Mouse (Mus musculus): ENCODE measurements at regions not wholly inside any gene's neighbourhood (a gene's known extent, or its start where the extent isn't known, plus 50 kb on each side); places are given as distances from the start of the nearest gene placed in this dataset.

- DNase-seq (ENCODE audit: low read depth, low spot score), result no peak
- 89% methylated on average over 2 of the region's 2 CpGs for WGBS
These were observed 182.7 kb upstream of the Sox4 start for GRCm38 (mm10) chr13:29136231-29136630.

- DNase-seq (ENCODE audit: low read depth, low spot score), result no peak
These were observed 174.0 kb upstream of the Sox4 start for GRCm38 (mm10) chr13:29127499-29127898.

DNA sequence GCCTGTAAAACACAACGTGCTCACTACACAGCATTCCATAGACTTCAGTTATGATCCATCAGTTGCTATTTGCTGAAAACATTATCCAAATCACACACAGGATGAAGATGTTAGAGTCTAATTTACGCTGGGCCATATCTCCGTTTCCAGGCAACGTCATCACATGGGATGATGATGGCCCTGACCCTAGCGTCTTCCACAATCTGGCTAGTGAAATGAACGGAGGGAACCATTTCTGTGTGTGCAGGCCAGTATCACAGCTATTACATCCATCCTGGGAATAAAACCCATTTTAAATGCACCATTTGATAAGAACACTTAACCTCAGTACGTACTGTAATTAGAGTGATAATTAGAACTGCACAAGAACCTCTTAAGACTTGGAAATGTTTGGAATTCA, 170.0 kb upstream of the Sox4 start:
- WGBS, result 85% methylated on average over 7 of the region's 7 CpGs

GRCm38 (mm10) chr13:29121121-29121520, 167.6 kb upstream of the Sox4 start:
- 89% methylated on average over 5 of the region's 5 CpGs for WGBS
- no peak for DNase-seq (ENCODE audit: low read depth, low spot score)

More for the DNA sequence above, 170.0 kb upstream of the Sox4 start:
- DNase-seq (ENCODE audit: low read depth, low spot score), result no peak

DNA sequence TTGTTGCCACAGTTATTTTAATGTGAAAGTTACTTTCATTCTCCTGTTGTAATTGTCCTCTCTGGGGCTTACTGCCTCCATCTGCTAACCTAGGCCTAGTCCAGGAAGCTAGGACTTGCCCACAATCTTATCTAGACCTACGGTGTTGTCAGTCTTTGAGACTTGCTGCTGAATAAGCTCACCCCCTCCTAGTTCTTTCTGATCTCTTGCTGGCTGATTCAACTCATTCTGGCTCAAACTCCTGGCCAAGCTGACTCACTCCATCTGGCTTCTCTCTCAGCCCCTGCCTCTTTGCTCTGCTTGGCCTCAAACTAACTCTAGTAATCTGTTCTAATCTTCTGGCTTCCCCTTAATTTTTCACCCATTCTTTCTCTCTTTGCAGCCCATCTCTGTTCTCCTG, 165.8 kb upstream of the Sox4 start:
- whole genome bisulfite sequencing, result 54% methylated on average over 1 of the region's 1 CpGs
- no peak for DNase-seq (ENCODE audit: low read depth, low spot score)

- 94% methylated on average over 3 of the region's 3 CpGs for WGBS
- no peak for DNase-seq (ENCODE audit: low read depth, low spot score)
These were observed 161.5 kb upstream of the Sox4 start for GRCm38 (mm10) chr13:29114998-29115495.

GRCm38 (mm10) chr13:29110127-29110526, 156.6 kb upstream of the Sox4 start:
- DNase-seq (ENCODE audit: low read depth, low spot score), result no peak
- 63% methylated on average over 5 of the region's 5 CpGs for WGBS

GRCm38 (mm10) chr13:29109064-29109856, 155.7 kb upstream of the Sox4 start:
- no peak for DNase-seq (ENCODE audit: low read depth, low spot score)
- WGBS, result 89% methylated on average over 18 of the region's 18 CpGs

DNA sequence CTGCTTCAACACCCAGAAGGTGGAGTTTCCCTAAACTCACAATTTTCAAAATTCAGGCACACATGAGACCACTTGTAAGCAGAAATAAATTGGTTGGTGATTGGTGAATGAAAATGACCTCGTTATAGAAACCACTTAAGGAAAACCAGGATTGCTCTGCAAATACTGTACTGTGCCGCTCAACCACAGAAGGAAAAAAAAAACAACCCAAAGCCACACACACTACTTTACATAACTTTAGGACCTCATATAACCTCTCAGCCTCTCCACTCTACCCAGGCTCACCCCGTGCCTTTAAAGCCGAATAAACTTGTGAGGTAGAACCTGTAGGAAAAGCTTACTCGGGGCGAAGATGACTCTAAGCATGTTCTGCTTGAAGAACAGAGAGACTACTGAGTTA, 154.7 kb upstream of the Sox4 start:
- no peak for DNase-seq (ENCODE audit: low read depth, low spot score)
- WGBS, result 88% methylated on average over 6 of the region's 6 CpGs

DNA sequence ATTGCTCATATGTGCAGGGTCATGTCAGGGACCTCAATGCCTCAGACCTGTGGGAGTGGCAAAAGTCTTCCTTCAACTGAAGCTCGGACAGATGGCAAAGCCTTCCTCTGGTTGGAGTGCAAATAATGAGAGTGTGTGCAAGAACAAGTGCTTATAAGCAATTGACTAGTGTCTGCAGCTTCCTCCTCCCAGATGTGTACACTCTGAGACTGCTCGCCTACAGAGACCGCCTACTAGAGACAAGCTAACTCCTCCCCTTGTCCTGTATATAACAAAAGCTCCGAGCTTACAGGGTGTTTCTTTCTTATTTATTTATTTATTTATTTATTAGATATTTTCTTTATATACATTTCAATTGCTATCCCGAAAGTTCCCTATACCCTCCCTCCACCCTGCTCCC, 138.7 kb upstream of the Sox4 start:
- 56% methylated on average over 5 of the region's 5 CpGs for WGBS
- DNase-seq (ENCODE audit: low read depth, low spot score), result peak; percentile 18

DNA sequence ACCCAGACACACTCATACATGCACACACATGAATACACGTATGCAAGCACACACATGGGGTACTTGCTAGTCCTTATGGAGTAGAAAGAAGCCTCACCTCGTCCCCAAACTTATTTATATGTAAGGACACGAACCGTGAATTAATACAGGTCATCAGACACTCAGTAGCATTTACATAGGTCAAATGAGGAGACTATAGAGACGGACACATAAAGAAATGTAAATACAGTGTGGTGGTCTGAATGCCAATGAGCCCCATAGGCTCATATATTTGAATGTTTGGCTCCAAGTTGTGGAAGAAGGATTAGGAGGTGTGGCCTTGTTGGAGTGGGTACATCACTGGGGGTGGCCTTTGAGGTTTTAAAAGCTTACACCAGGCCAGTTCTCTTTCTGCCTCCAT, 133.3 kb upstream of the Sox4 start:
- 87% methylated on average over 5 of the region's 5 CpGs for WGBS
- DNase-seq (ENCODE audit: low read depth, low spot score), result no peak

DNA sequence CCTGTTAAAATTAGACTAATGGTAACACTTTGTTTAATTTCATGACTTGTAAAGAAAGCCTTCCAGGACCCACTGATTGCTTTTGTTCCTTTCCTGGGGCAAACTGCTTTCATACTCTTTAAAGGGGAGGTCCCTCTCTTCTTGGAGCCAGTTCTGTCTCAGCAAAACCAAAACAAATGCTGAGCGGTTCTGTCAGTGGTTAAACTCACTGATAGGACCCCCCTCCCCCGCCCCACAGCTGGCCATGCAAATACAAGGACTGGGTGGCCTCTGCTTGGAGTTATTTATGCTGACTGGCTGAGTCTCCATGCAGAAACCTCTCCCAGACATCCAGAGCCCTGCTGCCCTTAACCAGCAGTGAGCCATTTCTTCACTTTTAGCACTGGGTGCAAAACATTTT, 127.6 kb upstream of the Sox4 start:
- no peak for DNase-seq (ENCODE audit: low read depth, low spot score)
- WGBS, result 35% methylated on average over 2 of the region's 2 CpGs

DNA sequence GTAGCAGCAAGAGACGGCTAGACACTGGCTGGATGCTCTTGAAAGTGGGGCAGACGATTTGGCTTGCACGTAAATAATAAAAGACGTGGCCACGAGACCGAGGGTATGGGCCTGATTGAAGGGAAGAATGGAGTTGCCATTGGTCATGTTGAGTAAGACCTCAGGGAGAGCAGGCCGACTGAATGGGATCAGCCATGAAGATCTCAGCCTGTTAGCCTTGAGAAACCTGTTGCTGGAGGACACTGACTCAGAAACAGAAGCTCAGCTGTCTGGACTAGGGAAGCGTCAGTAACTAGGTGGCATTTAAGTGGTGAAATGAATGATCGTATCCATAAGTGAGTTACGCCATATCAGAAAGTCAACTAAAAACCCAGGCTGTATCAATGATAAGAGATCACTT, 126.3 kb upstream of the Sox4 start:
- 96% methylated on average over 10 of the region's 10 CpGs for WGBS
- no peak for DNase-seq (ENCODE audit: low read depth, low spot score)

- WGBS, result 89% methylated on average over 2 of the region's 2 CpGs
- no peak for DNase-seq (ENCODE audit: low read depth, low spot score)
These were observed 120.1 kb upstream of the Sox4 start for GRCm38 (mm10) chr13:29073630-29074029.

GRCm38 (mm10) chr13:29063924-29064323, 110.4 kb upstream of the Sox4 start:
- WGBS, result 82% methylated on average over 5 of the region's 5 CpGs
- no peak for DNase-seq (ENCODE audit: low read depth, low spot score)

DNA sequence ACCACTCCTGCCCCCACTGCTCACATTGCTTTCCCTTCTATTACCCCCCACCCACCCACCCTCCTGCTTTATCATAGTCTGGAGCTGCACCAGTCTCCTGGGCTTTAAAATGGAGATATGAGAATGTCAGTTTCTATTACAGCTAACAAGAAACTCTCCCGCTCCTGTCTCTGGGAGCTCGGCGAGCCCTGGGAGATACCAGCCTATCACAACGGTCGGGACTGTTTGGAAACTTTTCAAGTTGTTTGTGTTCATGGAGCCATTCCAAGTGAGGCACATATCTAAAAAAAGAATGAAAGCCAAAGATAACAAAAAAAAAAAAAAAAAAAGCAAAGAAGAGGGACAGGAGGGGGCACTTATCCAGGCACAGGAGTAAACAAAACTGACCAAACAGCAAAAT, 105.2 kb upstream of the Sox4 start:
- 20% methylated on average over 5 of the region's 5 CpGs for WGBS
- DNase-seq (ENCODE audit: low read depth, low spot score), result no peak

DNA sequence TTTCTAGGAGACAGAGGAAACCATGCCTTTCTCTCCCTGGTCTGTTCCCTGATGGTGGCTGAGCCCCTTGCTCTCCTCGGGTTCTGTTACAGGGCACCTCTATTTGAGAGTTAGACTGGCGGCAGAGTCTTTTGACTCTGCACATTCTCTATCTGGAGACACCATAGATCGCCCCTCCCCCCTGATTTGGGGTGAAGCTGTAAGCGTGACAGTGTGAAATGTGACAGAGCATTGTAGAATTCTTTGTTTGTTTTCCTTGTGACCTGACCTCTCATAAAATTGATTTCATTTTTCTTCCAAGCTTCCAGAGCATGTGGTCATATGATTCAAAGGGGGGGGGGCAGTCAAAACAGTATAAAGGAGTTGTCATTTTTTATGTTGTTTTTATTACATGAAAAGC, 96.2 kb upstream of the Sox4 start:
- 40% methylated on average over 4 of the region's 4 CpGs for WGBS
- DNase-seq (ENCODE audit: low read depth, low spot score), result no peak

- DNase-seq (ENCODE audit: low read depth, low spot score), result no peak
- WGBS, result 90% methylated on average over 7 of the region's 7 CpGs
These were observed 95.6 kb upstream of the Sox4 start for GRCm38 (mm10) chr13:29048990-29049576.

GRCm38 (mm10) chr13:29044655-29045054, 91.1 kb upstream of the Sox4 start:
- no peak for DNase-seq (ENCODE audit: low read depth, low spot score)
- WGBS, result 68% methylated on average over 4 of the region's 4 CpGs

DNA sequence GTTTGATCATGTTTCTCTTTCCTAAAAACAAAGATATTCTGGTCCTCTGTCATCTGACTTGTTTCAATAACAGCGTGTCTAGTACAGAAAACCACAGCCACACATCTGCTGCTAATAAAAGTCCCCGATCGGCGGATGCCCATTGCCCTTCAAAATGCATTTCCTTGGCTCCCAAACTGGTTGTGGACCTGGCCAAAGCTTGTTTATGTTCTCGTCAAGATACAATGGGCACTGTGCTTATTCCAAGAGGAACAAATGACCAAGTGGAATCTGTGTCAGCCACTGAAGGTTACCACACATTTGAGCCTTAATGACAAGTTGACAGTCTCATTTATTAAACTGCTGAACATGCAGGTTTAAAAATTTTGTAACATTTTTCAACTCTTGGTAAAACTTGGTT, 86.8 kb upstream of the Sox4 start:
- DNase-seq (ENCODE audit: low read depth, low spot score), result no peak
- 92% methylated on average over 5 of the region's 5 CpGs for WGBS

- no peak for DNase-seq (ENCODE audit: low read depth, low spot score)
- 28% methylated on average over 4 of the region's 4 CpGs for WGBS
These were observed 81.4 kb upstream of the Sox4 start for GRCm38 (mm10) chr13:29034904-29035303.
